Mouse (Mus musculus): ENCODE measurements around the gene Tnik. TPM values are rescaled to one million over a fixed set of nuclear protein-coding genes. Genes with fewer than 3 reads are reported as not detected.

Tnik gene
- polyA plus RNA-seq, 1 experiment from 2014 or later = 55.7 TPM

DNA sequence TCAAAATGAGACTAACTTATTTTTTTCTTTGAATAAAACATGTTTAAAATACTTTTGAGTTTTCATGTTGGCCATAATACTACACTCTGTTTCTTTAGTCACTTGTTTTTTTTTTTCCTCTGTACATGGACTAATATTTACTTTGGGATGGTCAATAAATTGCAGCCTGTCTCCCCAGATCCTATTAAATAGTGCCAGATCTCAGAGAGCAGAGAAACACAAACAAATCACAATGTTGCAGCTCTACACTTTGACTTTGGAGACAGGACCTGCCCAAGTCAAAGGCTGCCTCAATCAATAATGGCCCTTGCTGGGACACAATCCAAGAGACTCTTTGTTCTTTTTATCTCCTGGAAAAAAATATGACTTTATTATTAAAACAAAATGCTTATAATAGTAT, 459.5 kb downstream of the Tnik start:
- H3K4me3 ChIP-seq (ENCODE audit: low read depth, low read length) = no peak overlapping the region
- no peaks in the 10 kb centered on the region for H3K36me3 ChIP-seq (ENCODE audit: control insufficient read depth, insufficient read depth, low read length)
- ATAC-seq (no peak), DNase-seq (ENCODE audit: low spot score) (no peak)
- H3K4me1 ChIP-seq (ENCODE audit: control insufficient read depth, insufficient read depth, low read length) = no peaks in the 10 kb centered on the region
- H3K27me3 ChIP-seq (replicated peaks; ENCODE audit: control insufficient read depth, insufficient read depth, low read length) = no peaks in the 10 kb centered on the region
- H3K4me2 ChIP-seq (ENCODE audit: low read length) = no peak overlapping the region
- no peak overlapping the region for H3K9ac ChIP-seq (ENCODE audit: low read length)
- no peak overlapping the region for H3K27ac ChIP-seq (ENCODE audit: low read depth, low read length)
- no peaks in the 10 kb centered on the region for H3K9me3 ChIP-seq (replicated peaks; ENCODE audit: control insufficient read depth, low read length)

DNA sequence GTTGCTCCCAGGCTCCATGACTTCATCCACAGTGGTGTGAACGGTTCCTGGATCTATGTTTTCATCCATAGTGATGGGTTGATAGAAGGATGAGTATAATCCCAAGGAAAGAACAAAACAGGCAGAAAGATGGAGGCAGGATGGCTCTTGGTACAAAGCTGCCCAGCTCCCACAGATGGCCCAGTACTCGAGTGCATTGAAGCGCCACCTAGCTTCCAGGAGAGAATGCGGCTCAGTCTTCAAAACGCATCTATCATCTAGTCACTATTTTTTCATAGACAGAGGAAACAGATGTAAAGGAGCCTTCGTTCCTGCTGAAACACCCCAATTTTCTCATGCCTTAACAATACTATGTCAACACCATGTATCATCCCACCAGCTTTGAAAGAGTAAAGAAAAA, 460.5 kb downstream of the Tnik start:
- no peak for ATAC-seq
- Histone ChIP-seq H3K9me3 (replicated peaks; ENCODE audit: control insufficient read depth, low read length) (no peaks in the 10 kb centered on the region), H3K4me2 (ENCODE audit: low read length) (no peak overlapping the region), H3K4me1 (ENCODE audit: control insufficient read depth, insufficient read depth, low read length) (no peaks in the 10 kb centered on the region), H3K9ac (ENCODE audit: low read length) (no peak overlapping the region), H3K36me3 (ENCODE audit: control insufficient read depth, insufficient read depth, low read length) (no peaks in the 10 kb centered on the region), H3K27ac (ENCODE audit: low read depth, low read length) (no peak overlapping the region), H3K4me3 (ENCODE audit: low read depth, low read length) (no peak overlapping the region), H3K27me3 (replicated peaks; ENCODE audit: control insufficient read depth, insufficient read depth, low read length) (no peaks in the 10 kb centered on the region)
- 67% methylated on average over 6 of the region's 6 CpGs for WGBS
- DNase-seq (ENCODE audit: low spot score) = no peak

DNA sequence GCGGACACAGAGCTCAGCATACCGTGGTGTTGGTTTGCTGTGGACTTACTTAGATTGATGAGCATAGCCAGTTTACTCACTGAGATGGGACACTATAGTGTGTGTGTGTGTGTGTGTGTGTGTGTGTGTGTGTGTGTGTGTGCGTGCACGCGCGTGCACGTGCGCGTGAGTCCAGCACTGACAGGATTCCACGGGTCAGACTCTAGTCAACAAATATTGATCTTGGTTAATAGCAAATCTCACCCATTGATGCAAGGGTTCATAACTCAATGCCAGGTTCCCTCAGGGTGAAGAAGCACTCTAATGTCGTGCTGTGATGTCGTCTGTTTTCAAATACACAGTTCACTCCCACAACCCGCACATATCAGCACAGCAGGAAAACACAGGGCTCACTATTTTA, 462.2 kb downstream of the Tnik start:
- H3K36me3 ChIP-seq (ENCODE audit: control insufficient read depth, insufficient read depth, low read length) = no peaks in the 10 kb centered on the region
- no peak overlapping the region for H3K4me3 ChIP-seq (ENCODE audit: low read depth, low read length)
- ATAC-seq = no peak
- H3K9me3 ChIP-seq (replicated peaks; ENCODE audit: control insufficient read depth, low read length) = no peaks in the 10 kb centered on the region
- H3K4me1 ChIP-seq (ENCODE audit: control insufficient read depth, insufficient read depth, low read length) = no peaks in the 10 kb centered on the region
- H3K4me2 ChIP-seq (ENCODE audit: low read length) = no peak overlapping the region
- no peaks in the 10 kb centered on the region for H3K27me3 ChIP-seq (replicated peaks; ENCODE audit: control insufficient read depth, insufficient read depth, low read length)
- no peak overlapping the region for H3K9ac ChIP-seq (ENCODE audit: low read length)
- no peak for DNase-seq (ENCODE audit: low spot score)
- no peak overlapping the region for H3K27ac ChIP-seq (ENCODE audit: low read depth, low read length)
- 95% methylated on average over 13 of the region's 13 CpGs for WGBS

Small RNA genes lying within 50 kb of the gene (microRNA-seq; reads per million reads assigned to microRNA genes)
- gene Mir466q = not detected
